Mouse (Mus musculus) bone marrow macrophage, adult 2 months (primary cell): ENCODE measurements around the gene Efcab11. TPM values are rescaled to one million over a fixed set of nuclear protein-coding genes. Genes with fewer than 3 reads are reported as not detected.
"Not testable (repeated sequence)": the region's sequence is repeated elsewhere in the genome, so short reads cannot be mapped to it uniquely, and the experiment has no call there.

Experiments used
- H3K27ac ChIP-seq: 2 replicates; pipeline ENCODE4 v1.5.1; 2012; ENCODE audit warnings: low read depth, low read length; ENCODE audit not compliant: insufficient read depth
- H3K4me1 ChIP-seq: 2 replicates; pipeline ENCODE4 v1.6.1; 2012; ENCODE audit warnings: low read length; ENCODE audit not compliant: control insufficient read depth, insufficient read depth
- H3K4me3 ChIP-seq: 2 replicates; pipeline ENCODE4 v1.5.1; 2012; ENCODE audit warnings: mild to moderate bottlenecking, low read length, moderate library complexity; ENCODE audit not compliant: insufficient read depth
- CTCF ChIP-seq: IDR thresholded peaks from 2 replicates; pipeline ENCODE4 v1.5.1; 2012; ENCODE audit warnings: low read depth, mild to moderate bottlenecking, low read length, moderate library complexity
- POLR2A ChIP-seq: IDR thresholded peaks from 2 replicates; pipeline ENCODE4 v1.6.1; 2012; ENCODE audit warnings: mild to moderate bottlenecking, low read depth, low read length, borderline replicate concordance
- polyA plus RNA-seq: library from polyadenylated mRNA; stranded (reverse); fragments of >200 nt; gene quantifications from 2 replicates; pipeline ENCODE4 v1.2.4, GENCODE M21; 2012; ENCODE audit not compliant: missing spikeins, insufficient read depth, insufficient read length

Efcab11 gene
- polyA plus RNA-seq, 1 experiment = 3.5 TPM

DNA sequence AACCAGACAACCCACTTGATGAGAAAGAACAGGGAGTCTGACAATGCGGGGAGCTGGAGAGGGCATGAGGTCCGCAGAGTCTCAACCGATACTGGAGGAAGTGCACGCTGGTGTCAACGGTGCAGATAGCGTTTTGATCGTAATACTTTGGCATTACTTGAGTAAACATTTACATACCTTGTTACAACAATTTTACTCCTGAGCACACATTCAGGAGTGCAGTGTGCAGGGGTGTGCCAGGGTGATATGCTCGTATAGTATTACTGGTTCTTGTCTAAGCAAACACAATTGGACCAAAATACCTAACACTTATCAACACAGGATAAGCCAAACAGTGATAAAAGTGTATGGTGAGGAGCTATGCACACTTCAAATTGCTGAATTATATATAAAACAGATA, 69.0 kb downstream of the Efcab11 start:
- Histone ChIP-seq H3K4me3 (no peak overlapping the region), H3K4me1 (no peaks in the 10 kb centered on the region), H3K27ac (no peak overlapping the region)
- no peak for TF ChIP-seq POLR2A
- TF ChIP-seq CTCF = no peak

DNA sequence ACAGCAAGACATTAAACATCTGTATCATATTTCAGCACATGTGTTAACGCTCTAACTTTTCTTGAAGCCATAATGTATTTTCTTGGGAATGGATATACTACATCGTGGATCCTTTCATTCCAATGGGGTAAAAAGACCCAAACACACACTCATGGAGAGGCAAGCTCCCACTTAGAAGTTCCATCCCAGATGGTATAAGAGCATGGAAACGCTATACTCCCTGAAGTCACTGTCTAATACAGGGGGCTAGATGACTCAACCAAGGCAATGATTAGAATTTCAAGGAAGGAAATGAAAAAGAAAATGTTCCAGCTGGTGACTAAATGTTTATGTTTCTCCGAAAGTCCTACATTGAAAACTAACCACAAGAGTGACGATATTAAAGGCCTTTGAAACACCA, 76.3 kb downstream of the Efcab11 start:
- Histone ChIP-seq H3K4me1 (no peaks in the 10 kb centered on the region), H3K4me3 (no peak overlapping the region), H3K27ac (no peak overlapping the region)
- TF ChIP-seq CTCF (no peak), POLR2A (no peak)

DNA sequence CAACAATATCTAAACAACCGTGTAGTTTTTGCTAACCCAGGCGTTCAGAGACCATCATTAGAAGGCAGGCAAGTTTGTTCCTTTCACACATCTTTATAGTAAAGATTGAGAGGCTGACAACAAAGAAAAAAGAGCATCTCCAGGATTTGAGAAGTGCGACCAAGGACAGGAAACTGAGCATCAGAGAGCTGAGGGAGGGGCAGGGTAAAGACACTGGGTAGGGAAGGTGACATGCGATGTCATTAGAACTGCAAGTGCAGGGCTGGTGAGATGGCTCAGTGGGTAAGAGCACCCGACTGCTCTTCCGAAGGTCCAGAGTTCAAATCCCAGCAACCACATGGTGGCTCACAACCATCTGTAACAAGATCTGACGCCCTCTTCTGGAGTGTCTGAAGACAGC, 77.5 kb downstream of the Efcab11 start:
- H3K27ac ChIP-seq, H3K4me3 ChIP-seq, H3K4me1 ChIP-seq: not testable (repeated sequence)

DNA sequence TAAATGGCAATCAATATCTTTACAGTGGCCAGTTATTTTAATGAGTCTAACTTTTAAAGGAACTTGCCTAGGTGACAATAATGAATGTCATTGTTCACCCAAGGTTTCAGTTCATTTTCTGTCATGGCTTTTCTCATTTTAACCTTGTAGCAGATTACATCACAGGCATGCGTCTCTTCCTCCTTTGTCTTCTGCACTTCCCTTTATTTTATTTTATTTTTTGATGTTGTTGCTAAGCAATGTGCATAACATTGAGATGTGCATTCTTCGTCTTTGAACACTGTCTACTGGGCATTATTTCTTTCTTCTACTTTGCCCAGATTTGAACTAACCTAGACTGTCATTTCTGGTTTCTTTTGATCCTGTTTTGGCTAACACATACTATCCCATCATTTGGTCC, 88.3 kb downstream of the Efcab11 start:
- TF ChIP-seq POLR2A (no peak), CTCF (no peak)

DNA sequence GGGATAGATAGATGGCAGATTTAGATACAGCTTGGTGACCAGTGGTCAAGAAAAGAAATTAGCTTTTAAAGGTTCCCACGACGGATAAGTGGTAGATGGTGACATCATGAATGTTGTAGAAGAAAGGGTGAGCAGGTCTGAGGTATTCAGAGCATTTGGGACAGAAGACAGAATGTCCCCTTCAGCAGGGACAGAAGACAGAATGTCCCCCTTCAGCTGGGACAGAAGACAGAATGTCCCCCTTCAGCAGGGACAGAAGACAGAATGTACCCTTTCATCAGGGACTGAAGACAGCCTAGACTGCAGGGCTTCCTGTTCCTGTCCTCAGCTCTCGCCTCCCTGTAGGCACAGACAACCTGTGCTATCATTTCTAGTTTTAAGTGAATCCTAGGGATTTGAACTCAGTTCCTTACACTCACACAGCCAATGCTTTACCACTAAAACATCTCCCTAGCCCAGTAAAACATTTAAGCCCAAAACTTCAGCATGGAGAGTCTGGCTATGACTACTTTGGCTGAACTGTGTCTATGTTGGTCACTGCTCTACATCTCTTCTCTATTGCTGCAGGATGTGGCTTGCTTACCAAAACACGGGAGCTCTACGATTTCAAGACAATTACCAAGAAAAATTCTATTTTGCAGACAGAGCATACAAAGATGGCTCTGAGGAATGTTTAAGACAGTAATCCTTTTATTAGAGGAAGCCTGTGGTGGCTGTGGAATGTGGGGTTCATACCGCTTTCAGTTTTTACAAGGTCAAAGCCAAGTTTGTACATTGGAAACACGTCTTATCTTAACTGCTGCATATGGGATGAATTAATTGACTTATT, 89.2 kb downstream of the Efcab11 start:
- no peak overlapping the region for H3K27ac ChIP-seq
- no peak overlapping the region for H3K4me3 ChIP-seq
- peaks cover 22% of the 10 kb centered on the region for H3K4me1 ChIP-seq
- TF ChIP-seq POLR2A (no peak), CTCF (no peak)

More for the DNA sequence above, 88.3 kb downstream of the Efcab11 start:
- Histone ChIP-seq H3K4me3 (no peak overlapping the region), H3K27ac (no peak overlapping the region), H3K4me1 (peaks cover 14% of the 10 kb centered on the region)

DNA sequence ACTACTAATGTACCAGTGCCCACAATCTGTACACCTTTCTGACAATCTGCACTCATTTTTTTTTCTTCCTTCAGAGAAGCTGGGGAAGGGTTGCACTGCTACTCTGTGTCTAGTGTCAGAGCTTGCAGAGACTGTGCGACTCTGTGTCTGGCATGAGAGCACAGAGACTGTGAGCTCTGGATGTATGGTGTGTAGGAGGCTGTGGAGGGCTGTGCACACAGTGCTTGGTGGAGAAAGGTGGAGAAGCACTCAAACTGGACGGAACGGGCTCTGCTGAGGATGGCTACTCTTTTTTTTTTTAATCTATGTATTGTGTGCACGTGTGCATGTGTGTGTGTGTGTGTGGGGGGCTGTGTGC, 90.1 kb downstream of the Efcab11 start:
- H3K27ac ChIP-seq = no peak overlapping the region
- H3K4me3 ChIP-seq = no peak overlapping the region
- TF ChIP-seq CTCF (no peak), POLR2A (no peak)
- H3K4me1 ChIP-seq = peaks cover 29% of the 10 kb centered on the region

DNA sequence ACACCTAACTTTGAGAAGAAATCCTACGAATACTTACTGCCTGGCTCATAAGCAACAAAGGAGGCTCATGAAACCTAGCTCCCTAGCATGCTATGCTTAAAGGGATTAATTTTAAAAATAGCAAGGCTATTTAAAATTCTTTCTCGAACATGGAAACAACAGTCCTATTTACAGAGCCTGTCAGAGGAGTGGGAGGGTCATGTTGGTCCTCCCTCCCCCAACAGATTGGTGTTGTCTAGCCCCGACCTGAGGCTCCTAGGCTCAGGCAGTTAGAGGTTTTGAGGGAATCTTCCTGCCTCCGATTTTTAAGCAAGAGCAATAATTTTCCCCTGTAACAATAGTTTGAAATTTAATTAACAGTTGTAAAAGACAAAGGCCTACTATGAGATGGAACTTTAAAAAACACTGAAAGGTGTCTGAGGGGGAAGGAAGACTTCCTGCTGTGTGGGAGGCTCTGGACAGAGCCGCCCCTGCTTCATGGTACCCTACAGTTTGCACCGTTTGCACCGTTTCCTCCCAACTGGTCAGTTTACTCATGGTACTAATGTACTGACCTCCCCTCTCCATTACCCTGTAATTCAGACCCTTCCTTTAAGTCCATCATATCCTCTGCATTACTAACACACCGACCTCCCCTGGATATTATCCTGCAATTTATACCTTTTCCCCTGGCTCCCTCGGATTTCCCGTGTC, 90.6 kb downstream of the Efcab11 start:
- H3K4me3 ChIP-seq = no peak overlapping the region
- TF ChIP-seq CTCF = no peak
- no peak for TF ChIP-seq POLR2A

DNA sequence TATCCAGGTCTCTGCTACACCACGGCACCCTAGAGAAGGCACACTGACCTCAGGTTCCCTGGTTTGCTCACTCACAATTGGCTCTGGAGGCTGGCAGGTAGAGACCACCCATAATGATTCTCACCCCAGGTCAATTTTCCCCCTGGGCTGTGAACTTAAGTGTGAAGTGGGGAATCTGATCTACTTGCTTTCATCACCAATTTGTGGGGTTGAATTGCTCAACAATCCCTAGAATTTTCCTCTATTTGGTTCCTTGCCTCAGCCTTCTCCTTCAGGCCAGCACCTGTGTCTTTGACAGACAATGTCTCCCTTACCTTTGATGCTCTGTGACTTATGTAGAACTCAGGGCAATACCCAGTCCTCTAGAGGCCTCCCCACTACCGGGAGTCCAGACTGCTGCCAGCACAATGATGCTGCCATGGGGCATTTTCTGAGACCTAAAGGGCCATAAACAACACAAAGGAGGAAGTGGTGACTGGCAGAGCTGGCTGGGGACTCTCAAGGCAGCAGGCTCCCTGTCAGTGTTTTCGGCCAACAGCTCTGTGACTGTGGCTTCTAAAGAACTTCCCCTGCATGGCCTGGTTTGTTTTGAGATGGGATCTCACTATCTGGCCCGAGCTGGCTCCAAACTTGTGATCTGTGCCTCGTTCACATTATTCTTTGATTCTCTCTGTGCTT, 94.8 kb downstream of the Efcab11 start:
- no peak overlapping the region for H3K4me3 ChIP-seq
- peaks cover 23% of the 10 kb centered on the region for H3K4me1 ChIP-seq
- peak overlapping the region; percentile 86 for H3K27ac ChIP-seq
- TF ChIP-seq POLR2A (no peak), CTCF (no peak)

More for the DNA sequence above, 90.6 kb downstream of the Efcab11 start:
- Histone ChIP-seq H3K4me1 (peaks cover 34% of the 10 kb centered on the region), H3K27ac (no peak overlapping the region)

DNA sequence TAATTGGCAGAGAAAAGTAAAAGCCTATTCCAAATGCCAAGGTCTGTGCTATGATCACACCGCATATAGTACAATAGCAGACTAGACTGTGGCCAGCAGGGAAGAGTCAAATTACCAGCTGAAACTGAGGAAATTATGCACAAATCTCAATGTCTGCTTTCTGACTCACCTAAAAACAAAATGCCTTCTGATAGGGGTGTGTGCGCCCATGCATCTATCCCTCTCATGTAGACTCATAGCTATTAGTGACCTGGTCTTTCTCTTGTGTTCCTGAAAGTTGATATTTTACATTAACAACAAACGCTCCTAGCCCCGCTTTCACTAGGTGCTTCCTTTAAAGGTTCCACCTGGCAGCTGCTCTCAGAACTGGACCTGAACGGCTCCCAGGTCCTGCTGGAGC, 102.5 kb downstream of the Efcab11 start:
- Histone ChIP-seq H3K4me1 (no peaks in the 10 kb centered on the region), H3K4me3 (no peak overlapping the region), H3K27ac (no peak overlapping the region)
- no peak for TF ChIP-seq POLR2A
- no peak for TF ChIP-seq CTCF

DNA sequence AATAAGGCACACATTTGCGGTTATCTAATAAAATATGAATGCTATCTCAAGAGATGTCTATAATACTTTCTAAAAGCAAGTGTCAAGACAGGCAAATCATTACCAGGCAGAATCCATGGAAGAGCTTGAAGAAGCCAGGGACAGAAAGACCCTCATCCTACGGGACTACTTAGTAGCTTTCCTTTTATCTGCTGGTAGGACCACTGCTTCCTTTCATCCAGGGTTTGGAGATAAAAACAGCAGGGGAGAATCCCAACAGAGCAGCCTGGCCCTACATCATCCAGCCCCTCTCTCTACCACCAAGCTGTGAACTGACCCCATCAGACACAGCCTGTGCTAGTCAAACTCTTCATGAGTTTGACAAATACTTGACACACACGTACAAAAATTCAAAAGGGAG, 103.8 kb downstream of the Efcab11 start:
- TF ChIP-seq CTCF (no peak), POLR2A (no peak)
- H3K4me1 ChIP-seq = no peaks in the 10 kb centered on the region
- no peak overlapping the region for H3K4me3 ChIP-seq
- H3K27ac ChIP-seq = no peak overlapping the region
